Mouse (Mus musculus) monocyte, adult 2 months (primary cell): ENCODE data around the gene Rasal3.

Experiments
- DNase-seq, 2 experiments: peaks; one replicate each; pipeline ENCODE4 v3.0.0; 2022; ENCODE audit warnings: low spot score in 2 of 2, low read depth in 1 of 2

Gene Rasal3

GRCm38 (mm10) chr17:32356766-32357760 is 46.3 kb downstream of the Rasal3 start:
- no peak for DNase-seq

GRCm38 (mm10) chr17:32356281-32356680 is 47.1 kb downstream of the Rasal3 start:
- DNase-seq, result no peak

- DNase-seq, result no peak
Measured at GRCm38 (mm10) chr17:32355031-32355430, 48.4 kb downstream of the Rasal3 start.

- DNase-seq, result no peak
Measured at GRCm38 (mm10) chr17:32354211-32354610, 49.2 kb downstream of the Rasal3 start.

GRCm38 (mm10) chr17:32353696-32354095 is 49.7 kb downstream of the Rasal3 start:
- DNase-seq, result no peak

- no peak for DNase-seq
Measured at GRCm38 (mm10) chr17:32351726-32352125, 51.7 kb downstream of the Rasal3 start.

- no peak for DNase-seq
Measured at GRCm38 (mm10) chr17:32351269-32351668, 52.1 kb downstream of the Rasal3 start.

GRCm38 (mm10) chr17:32350382-32350983 is 52.9 kb downstream of the Rasal3 start, which contains the start of gene Akap8l:
Gene Akap8l (minus strand): TSS chr17:32350607.
- DNase-seq, result peak; percentile 88 to 90

- DNase-seq, result no peak
Measured at GRCm38 (mm10) chr17:32349851-32350381, 53.5 kb downstream of the Rasal3 start.

- DNase-seq, result no peak
Measured at GRCm38 (mm10) chr17:32349037-32349732, 54.2 kb downstream of the Rasal3 start.

GRCm38 (mm10) chr17:32348406-32348805 is 55.0 kb downstream of the Rasal3 start:
- DNase-seq, result no peak

GRCm38 (mm10) chr17:32341102-32341501 is 62.3 kb downstream of the Rasal3 start:
- no peak for DNase-seq
